In genomic region chr15:101455891-101456290, GRCm38 (mm10) we compare ENCODE assay signal across 25 mouse cellular contexts. TPM values are rescaled to one million over a fixed set of nuclear protein-coding genes. Genes with fewer than 3 reads are reported as not detected.
DNase-seq lines count a peak whose midpoint lies in the region; ATAC-seq and TF ChIP-seq lines count a peak whose summit lies in the region.
"Had no signal": no experiment of that assay in that cellular context is flagged by ENCODE, and none has a peak within 500 bp of the region (broad histone marks: within the 10 kb centered on the region; RNA-seq: fewer than 3 reads in every experiment).

No protein-coding gene starts in this region.

- peak; percentile 20 for TF ChIP-seq CTCF in midbrain, postnatal 0 days (IDR thresholded peaks at IDR 0.05)

- DNase-seq in midbrain, postnatal 0 days (ENCODE audit: low spot score), result no peak
- DNase-seq in ES-CJ7 (ENCODE audit: low read depth, low spot score), result peak; percentile 15
- DNase-seq in R1 (ENCODE audit: low read depth, low spot score), result peak; percentile 32
- no peak for DNase-seq in kidney, adult 9 months
- no peak for DNase-seq in retina, embryonic 14.5 days (ENCODE audit: low spot score)
- DNase-seq: adrenal gland, adult 2 months; adrenal gland, postnatal 25 days; B cell, adult 2 months; cerebellum, adult 18-20 months; cerebellum, adult 9-11 months; cerebellum, postnatal 36 days; gastrocnemius, adult 2 months; gastrocnemius, postnatal 25 days had no signal

- H3K27ac ChIP-seq in midbrain, postnatal 0 days (ENCODE audit: low read depth, low read length), result no peak overlapping the region
- H3K27ac ChIP-seq in midbrain, embryonic 16.5 days (ENCODE audit: low read length), result no peak overlapping the region
- H3K27ac ChIP-seq: embryonic facial prominence, embryonic 13.5 days; forebrain, embryonic 12.5 days; gastrocnemius, adult 2 months; hindbrain, embryonic 10.5 days; hindbrain, embryonic 14.5 days had no signal

- no peaks in the 10 kb centered on the region for H3K27me3 ChIP-seq in midbrain, postnatal 0 days (ENCODE audit: insufficient read depth, low read length)
- H3K27me3 ChIP-seq in midbrain, embryonic 16.5 days (ENCODE audit: control insufficient read depth, insufficient read depth, low read depth, low read length), result no peaks in the 10 kb centered on the region
- H3K27me3 ChIP-seq: embryonic facial prominence, embryonic 13.5 days; forebrain, embryonic 12.5 days had no signal

- H3K36me3 ChIP-seq in midbrain, postnatal 0 days (ENCODE audit: insufficient read depth, low read length), result no peaks in the 10 kb centered on the region
- no peaks in the 10 kb centered on the region for H3K36me3 ChIP-seq in midbrain, embryonic 16.5 days (ENCODE audit: control insufficient read depth, insufficient read depth, low read length)
- H3K36me3 ChIP-seq: embryonic facial prominence, embryonic 13.5 days; forebrain, embryonic 12.5 days; heart, embryonic 12.5 days; hindbrain, embryonic 10.5 days had no signal

- no peaks in the 10 kb centered on the region for H3K9me3 ChIP-seq in midbrain, postnatal 0 days (ENCODE audit: low read length)
- H3K9me3 ChIP-seq in midbrain, embryonic 16.5 days (replicated peaks; ENCODE audit: control insufficient read depth, low read length, poor library complexity, severe bottlenecking), result peaks cover 5% of the 10 kb centered on the region; the same call in 1 of the 2 replicates

- H3K4me1 ChIP-seq in midbrain, postnatal 0 days (ENCODE audit: insufficient read depth, low read length), result peaks cover 5% of the 10 kb centered on the region; the same call in 1 of the 2 replicates
- H3K4me1 ChIP-seq in midbrain, embryonic 16.5 days (ENCODE audit: control insufficient read depth, insufficient read depth, low read length), result peaks cover 5% of the 10 kb centered on the region; the same call in 1 of the 2 replicates

- no peak overlapping the region for H3K4me2 ChIP-seq in midbrain, postnatal 0 days (ENCODE audit: low read depth, low read length, poor library complexity, severe bottlenecking)
- H3K4me2 ChIP-seq in midbrain, embryonic 16.5 days (ENCODE audit: low read length), result no peak overlapping the region
- H3K4me2 ChIP-seq: embryonic facial prominence, embryonic 13.5 days; forebrain, embryonic 12.5 days; heart, embryonic 12.5 days; hindbrain, embryonic 14.5 days had no signal

- no peak for ATAC-seq in midbrain, postnatal 0 days (ENCODE audit: low FRiP score)
- no peak for ATAC-seq in midbrain, embryonic 16.5 days
- ATAC-seq: CD4-positive, CD25-positive, alpha-beta regulatory T cell, adult 4 months had no signal

- H3K9ac ChIP-seq in midbrain, postnatal 0 days (replicated peaks; ENCODE audit: low read length, poor library complexity, severe bottlenecking), result no peak overlapping the region
- no peak overlapping the region for H3K9ac ChIP-seq in midbrain, embryonic 16.5 days (ENCODE audit: low read depth, low read length)
- H3K9ac ChIP-seq: embryonic facial prominence, embryonic 13.5 days; forebrain, embryonic 12.5 days; heart, embryonic 12.5 days; hindbrain, embryonic 14.5 days had no signal

- 88% methylated on average over 6 of the region's 6 CpGs for WGBS in midbrain, postnatal 0 days
- WGBS in midbrain, embryonic 16.5 days, result 90% methylated on average over 6 of the region's 6 CpGs

- no peak overlapping the region for H3K4me3 ChIP-seq in midbrain, postnatal 0 days (ENCODE audit: low read depth, low read length)
- no peak overlapping the region for H3K4me3 ChIP-seq in midbrain, embryonic 16.5 days (ENCODE audit: low read depth, low read length)
- H3K4me3 ChIP-seq: embryonic facial prominence, embryonic 13.5 days; forebrain, embryonic 12.5 days; gastrocnemius, adult 2 months; heart, embryonic 12.5 days; hindbrain, embryonic 10.5 days had no signal

RNA-seq across cellular contexts. Expression of gene Krt81, which starts 7.7 kb away (rescaled TPM):
- 0.28 and 0.49 TPM in 2 replicates for total RNA-seq in midbrain, postnatal 0 days (2014; rRNA removed)
- polyA plus RNA-seq in midbrain, postnatal 0 days (2015; fragmentation: Nextera tagmentation; extraction: Ambion mirVana), result 0.17 TPM in 1 of 2 replicates, not detected in the other
- 0.28 TPM in 1 of 2 replicates, not detected in the other for polyA plus RNA-seq in midbrain, embryonic 16.5 days (2015; fragmentation: Nextera tagmentation; extraction: Ambion mirVana)
- total RNA-seq: adrenal gland, adult 2 months; adrenal gland, postnatal 25 days; ES-E14; gastrocnemius, adult 2 months; gastrocnemius, postnatal 25 days; granulocyte monocyte progenitor cell, adult 5-6 weeks; heart, adult 8-10 months; heart, postnatal 25 days had no signal
- polyA plus RNA-seq: adrenal gland, adult 2 months; CD4-positive, CD25-positive, alpha-beta regulatory T cell, adult 4 months; embryonic facial prominence, embryonic 13.5 days; forebrain, embryonic 12.5 days; heart, embryonic 12.5 days; heart, embryonic 16.5 days; hindbrain, embryonic 10.5 days; hindbrain, embryonic 14.5 days had no signal

RNA-seq across cellular contexts. Expression of gene Krt88, which starts 8.3 kb away (rescaled TPM):
- total RNA-seq in midbrain, postnatal 0 days (2014; rRNA removed), result not detected in 2 replicates
- not detected in 2 replicates for polyA plus RNA-seq in midbrain, postnatal 0 days (2015; fragmentation: Nextera tagmentation; extraction: Ambion mirVana)
- not detected in 2 replicates for polyA plus RNA-seq in midbrain, embryonic 16.5 days (2015; fragmentation: Nextera tagmentation; extraction: Ambion mirVana)
- total RNA-seq: adrenal gland, adult 2 months; adrenal gland, postnatal 25 days; ES-E14; gastrocnemius, adult 2 months; gastrocnemius, postnatal 25 days; granulocyte monocyte progenitor cell, adult 5-6 weeks; heart, adult 8-10 months; heart, postnatal 25 days had no signal
- polyA plus RNA-seq: adrenal gland, adult 2 months; CD4-positive, CD25-positive, alpha-beta regulatory T cell, adult 4 months; embryonic facial prominence, embryonic 13.5 days; forebrain, embryonic 12.5 days; heart, embryonic 12.5 days; heart, embryonic 16.5 days; hindbrain, embryonic 10.5 days; hindbrain, embryonic 14.5 days had no signal

RNA-seq across cellular contexts. Expression of gene Krt87, which starts 17.3 kb away (rescaled TPM):
- 0.76 and 1.2 TPM in 2 replicates for total RNA-seq in midbrain, postnatal 0 days (2014; rRNA removed)
- 0.76 and 0.84 TPM in 2 replicates for polyA plus RNA-seq in midbrain, postnatal 0 days (2015; fragmentation: Nextera tagmentation; extraction: Ambion mirVana)
- polyA plus RNA-seq in midbrain, embryonic 16.5 days (2015; fragmentation: Nextera tagmentation; extraction: Ambion mirVana), result 0.35 and 0.70 TPM in 2 replicates
- total RNA-seq: adrenal gland, adult 2 months; adrenal gland, postnatal 25 days; ES-E14; gastrocnemius, adult 2 months; gastrocnemius, postnatal 25 days; granulocyte monocyte progenitor cell, adult 5-6 weeks; heart, adult 8-10 months; heart, postnatal 25 days had no signal
- polyA plus RNA-seq: adrenal gland, adult 2 months; heart, embryonic 12.5 days had no signal

RNA-seq across cellular contexts. Expression of gene Krt86, which starts 17.4 kb away (rescaled TPM):
- total RNA-seq in midbrain, postnatal 0 days (2014; rRNA removed), result 0.38 TPM in 1 of 2 replicates, not detected in the other
- polyA plus RNA-seq in midbrain, postnatal 0 days (2015; fragmentation: Nextera tagmentation; extraction: Ambion mirVana), result 0.15 and 0.17 TPM in 2 replicates
- 0.10 TPM in 1 of 2 replicates, not detected in the other for polyA plus RNA-seq in midbrain, embryonic 16.5 days (2015; fragmentation: Nextera tagmentation; extraction: Ambion mirVana)
- total RNA-seq: adrenal gland, adult 2 months; adrenal gland, postnatal 25 days; ES-E14; gastrocnemius, adult 2 months; gastrocnemius, postnatal 25 days; granulocyte monocyte progenitor cell, adult 5-6 weeks; heart, adult 8-10 months; heart, postnatal 25 days had no signal
- polyA plus RNA-seq: adrenal gland, adult 2 months; CD4-positive, CD25-positive, alpha-beta regulatory T cell, adult 4 months; embryonic facial prominence, embryonic 13.5 days; forebrain, embryonic 12.5 days; heart, embryonic 12.5 days; heart, embryonic 16.5 days; hindbrain, embryonic 10.5 days had no signal

RNA-seq across cellular contexts. Expression of gene Krt83, which starts 35.4 kb away (rescaled TPM):
- not detected in 2 replicates for total RNA-seq in midbrain, postnatal 0 days (2014; rRNA removed)
- not detected in 2 replicates for polyA plus RNA-seq in midbrain, postnatal 0 days (2015; fragmentation: Nextera tagmentation; extraction: Ambion mirVana)
- polyA plus RNA-seq in midbrain, embryonic 16.5 days (2015; fragmentation: Nextera tagmentation; extraction: Ambion mirVana), result not detected in 2 replicates
- total RNA-seq: adrenal gland, adult 2 months; adrenal gland, postnatal 25 days; ES-E14; gastrocnemius, adult 2 months; gastrocnemius, postnatal 25 days; granulocyte monocyte progenitor cell, adult 5-6 weeks; heart, adult 8-10 months; heart, postnatal 25 days had no signal
- polyA plus RNA-seq: embryonic facial prominence, embryonic 13.5 days; forebrain, embryonic 12.5 days; heart, embryonic 12.5 days; hindbrain, embryonic 10.5 days; hindbrain, embryonic 14.5 days had no signal

Comparison
In these comparisons a context has a peak if more than half of its experiments do, and no peak if none do; other contexts are left out.
1. DNase-seq: peak in ES-CJ7 (single experiment) and R1 (single experiment); none in midbrain, postnatal 0 days (single experiment), kidney, adult 9 months (single experiment) and retina, embryonic 14.5 days (single experiment).